Mouse (Mus musculus): ENCODE measurements around the gene Akap10.
"Not testable (repeated sequence)": the region's sequence is repeated elsewhere in the genome, so short reads cannot be mapped to it uniquely, and the experiment has no call there.

Gene Akap10

DNA sequence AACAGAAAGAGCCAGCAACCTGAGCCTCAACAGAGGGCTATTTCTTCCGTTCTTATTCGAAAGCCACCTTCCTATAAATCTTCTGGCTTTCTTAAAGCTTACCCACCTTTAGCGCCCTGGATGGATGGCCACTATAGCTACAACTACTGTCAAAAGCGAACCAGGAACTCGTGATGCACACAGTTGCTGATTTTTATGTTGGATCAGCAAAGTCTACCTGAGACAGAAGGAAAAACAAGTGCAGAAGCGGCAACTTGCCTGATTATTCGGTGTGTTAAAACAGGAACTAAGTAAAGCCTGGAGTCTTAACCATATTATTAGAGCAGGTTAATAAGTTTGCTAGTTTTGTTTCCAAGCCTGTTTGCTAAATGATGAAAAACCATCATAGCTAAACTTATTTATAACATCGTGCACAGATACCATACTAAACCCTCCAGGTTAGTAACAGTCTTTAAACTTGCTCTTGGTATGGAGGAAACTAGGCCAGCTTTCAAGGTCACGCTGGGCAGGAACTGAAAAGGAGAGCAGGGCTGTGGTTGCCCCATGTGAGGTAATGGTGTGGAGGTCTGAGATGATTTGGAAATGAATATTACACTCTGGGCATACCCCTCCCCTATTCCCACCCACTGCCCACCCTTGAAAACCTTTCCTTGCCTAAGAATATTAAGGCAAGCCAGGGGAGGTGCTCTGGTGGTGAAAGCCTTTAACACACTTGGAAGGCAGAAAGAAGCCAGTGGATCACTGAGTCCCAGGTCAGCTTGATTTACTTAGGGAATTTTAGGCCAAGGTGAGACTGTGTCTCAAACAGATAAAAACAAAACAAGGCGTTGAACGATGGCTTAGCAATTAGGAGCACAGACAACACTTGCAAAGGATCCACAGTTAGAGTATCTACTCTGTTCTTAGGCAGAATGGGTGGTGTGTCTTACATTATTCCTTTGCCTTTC is 861 bp upstream of the Akap10 start:
- DNase-seq (ENCODE audit: extremely low spot score): peak; percentile 4

GRCm38 (mm10) chr11:61929323-61930097 is 542 bp downstream of the Akap10 start:
- no peak for DNase-seq (ENCODE audit: extremely low spot score)

- DNase-seq (ENCODE audit: extremely low spot score): no peak
These were observed 6.7 kb downstream of the Akap10 start for GRCm38 (mm10) chr11:61923309-61923708.

GRCm38 (mm10) chr11:61919702-61920101 is 10.3 kb downstream of the Akap10 start:
- DNase-seq (ENCODE audit: extremely low spot score): no peak

- no peak for DNase-seq (ENCODE audit: extremely low spot score)
These were observed 21.7 kb downstream of the Akap10 start for GRCm38 (mm10) chr11:61908315-61908714.

DNA sequence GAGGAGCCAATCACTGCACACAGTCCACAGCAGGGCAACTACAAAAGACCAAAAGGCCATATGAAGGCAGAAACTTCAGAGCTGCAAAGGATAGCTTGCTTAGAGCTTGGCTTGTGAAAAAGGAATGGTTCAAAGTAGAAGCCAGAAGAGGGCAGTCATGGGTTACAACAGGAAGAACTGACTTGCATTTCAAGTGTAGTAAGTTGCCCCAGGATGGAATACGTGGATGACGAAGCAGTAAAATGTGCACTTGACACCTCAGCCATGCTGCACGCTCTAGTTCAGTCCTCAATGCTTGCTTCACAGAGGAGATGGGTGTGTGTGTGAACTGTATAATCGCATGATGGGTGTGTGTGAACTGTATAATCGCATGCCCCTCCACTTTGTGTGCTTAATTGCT is 47.9 kb downstream of the Akap10 start:
- DNase-seq (ENCODE audit: extremely low spot score): peak; percentile 15

GRCm38 (mm10) chr11:61879921-61880320 is 50.1 kb downstream of the Akap10 start:
- DNase-seq (ENCODE audit: extremely low spot score): no peak

GRCm38 (mm10) chr11:61871881-61872280 is 58.2 kb downstream of the Akap10 start:
- no peak for DNase-seq (ENCODE audit: extremely low spot score)

GRCm38 (mm10) chr11:61866856-61867255 is 63.2 kb downstream of the Akap10 start:
- no peak for DNase-seq (ENCODE audit: extremely low spot score)

DNA sequence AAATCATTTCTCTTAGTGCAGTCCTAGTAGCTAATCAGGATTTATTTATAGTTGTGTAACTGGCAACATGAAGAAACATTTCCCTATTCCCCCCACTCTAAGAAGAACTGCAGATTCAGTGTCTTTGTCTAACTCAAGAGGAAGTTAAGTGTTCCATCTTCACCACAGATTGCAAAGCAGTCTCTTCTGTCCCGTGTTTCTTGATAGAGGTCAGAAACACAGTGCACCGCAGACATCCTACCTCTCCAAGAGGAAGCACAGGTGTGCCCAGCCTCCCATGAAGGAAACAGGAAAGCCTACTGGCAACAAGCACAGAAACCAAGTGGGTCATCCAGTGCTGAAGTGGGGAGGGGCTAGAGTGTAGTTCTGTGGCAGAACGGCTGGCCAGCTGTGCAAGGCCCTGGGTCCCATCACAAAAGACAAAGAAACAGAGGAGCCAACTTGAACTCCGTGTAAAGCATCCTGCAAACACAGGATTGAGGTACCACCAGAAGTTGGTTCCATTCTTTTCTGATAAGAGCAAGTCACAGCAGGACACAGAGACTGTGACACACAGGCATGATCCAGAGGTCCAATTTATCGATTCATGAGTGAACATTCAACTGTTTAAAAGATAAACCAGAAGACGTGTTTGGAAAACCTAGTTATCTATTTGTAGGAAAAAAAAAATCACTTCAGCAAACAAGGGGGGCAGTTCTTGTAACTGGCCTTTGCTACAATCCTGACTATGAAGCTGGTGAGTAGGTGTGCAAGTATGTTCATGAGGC is 68.1 kb downstream of the Akap10 start:
- DNase-seq (ENCODE audit: extremely low spot score): no peak

GRCm38 (mm10) chr11:61859316-61859715 is 70.7 kb downstream of the Akap10 start:
- no peak for DNase-seq (ENCODE audit: extremely low spot score)

DNA sequence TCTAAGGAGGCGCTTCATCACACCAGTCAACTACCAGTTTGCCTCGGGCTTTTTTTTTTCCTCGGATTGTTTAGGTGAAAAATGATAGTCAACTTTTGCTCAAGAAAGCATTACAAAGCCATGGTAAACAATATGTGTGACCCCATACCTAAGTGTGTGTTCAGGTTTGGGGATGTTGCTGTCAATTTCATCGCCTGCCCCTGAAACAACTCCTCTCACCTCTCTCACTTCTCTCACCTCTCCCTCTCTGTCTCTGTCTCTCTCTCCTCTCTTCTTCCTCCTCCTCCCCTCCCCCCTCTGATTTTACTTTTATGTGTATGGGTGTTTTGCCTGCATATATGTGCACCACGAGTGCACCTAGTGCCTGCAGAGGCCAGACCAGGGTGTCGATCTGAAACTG is 74.5 kb downstream of the Akap10 start:
- DNase-seq (ENCODE audit: extremely low spot score): no peak

- DNase-seq (ENCODE audit: extremely low spot score): peak; percentile 92
These were observed 75.1 kb downstream of the Akap10 start, which contains the start of gene Ulk2 for GRCm38 (mm10) chr11:61854988-61855411. TSS of gene Ulk2 (minus strand) at chr11:61855073.

GRCm38 (mm10) chr11:61854211-61854987 is 75.7 kb downstream of the Akap10 start:
- peak; percentile 84 for DNase-seq (ENCODE audit: extremely low spot score)

GRCm38 (mm10) chr11:61853659-61854058 is 76.4 kb downstream of the Akap10 start:
- no peak for DNase-seq (ENCODE audit: extremely low spot score)

DNA sequence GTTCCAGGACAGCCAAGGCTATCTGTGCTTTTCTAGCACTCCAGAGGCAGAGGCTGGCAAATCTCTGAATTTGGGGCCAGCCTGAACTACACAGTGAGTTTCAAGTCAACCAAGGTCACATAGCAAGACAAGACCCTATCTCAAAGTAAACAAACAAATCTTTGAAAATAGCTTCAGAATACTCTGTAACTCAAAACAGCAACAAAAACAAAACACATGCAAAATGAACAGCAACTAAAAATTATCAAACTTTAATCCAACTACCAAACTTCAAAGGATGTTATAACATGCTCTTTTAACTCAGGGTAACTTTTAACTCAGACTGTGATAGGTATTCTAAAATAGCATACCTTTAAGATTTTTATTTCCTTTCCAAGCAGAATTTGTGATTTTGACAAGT is 77.1 kb downstream of the Akap10 start:
- DNase-seq (ENCODE audit: extremely low spot score): no peak

GRCm38 (mm10) chr11:61851195-61851594 is 78.9 kb downstream of the Akap10 start:
- no peak for DNase-seq (ENCODE audit: extremely low spot score)

DNA sequence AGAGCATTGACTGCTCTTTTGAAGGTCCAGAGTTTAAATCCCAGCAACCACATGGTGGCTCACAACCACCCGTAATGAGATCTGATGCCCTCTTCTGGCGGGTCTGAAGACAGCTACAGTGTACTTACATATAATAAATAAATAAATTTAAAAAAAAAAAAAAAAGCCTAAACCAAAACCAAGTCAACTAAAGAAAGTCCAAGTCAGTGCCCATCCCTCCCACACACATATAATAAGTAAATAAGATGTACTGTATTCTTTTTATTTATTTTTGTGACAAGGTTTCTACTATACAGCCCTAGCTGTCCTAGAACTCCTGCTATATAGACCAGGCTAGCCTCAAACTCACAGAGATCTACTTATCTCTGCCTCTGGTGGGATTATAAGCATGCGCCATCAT is 89.4 kb downstream of the Akap10 start:
- DNase-seq (ENCODE audit: extremely low spot score): not testable (repeated sequence)

DNA sequence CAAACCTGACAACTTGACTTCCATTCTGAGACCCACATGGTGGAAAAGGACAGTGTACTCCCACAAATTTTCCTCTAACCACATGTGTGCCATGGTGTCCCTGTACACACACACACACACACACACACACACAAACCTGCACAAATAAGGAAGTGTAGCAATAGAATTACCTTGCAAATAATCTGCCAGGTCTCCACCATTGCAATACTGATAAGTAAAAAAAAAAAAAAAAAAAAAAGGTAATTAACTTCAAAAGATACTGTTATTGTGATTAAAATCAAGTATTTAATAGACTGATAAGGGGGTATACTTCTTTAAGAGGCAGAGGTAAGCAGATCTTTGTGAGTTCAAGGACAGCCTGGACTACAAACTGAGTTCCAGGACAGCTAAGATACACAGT is 90.1 kb downstream of the Akap10 start:
- no peak for DNase-seq (ENCODE audit: extremely low spot score)

GRCm38 (mm10) chr11:61839182-61839581 is 90.9 kb downstream of the Akap10 start:
- no peak for DNase-seq (ENCODE audit: extremely low spot score)

Data from embryo, embryonic 9.5 days (tissue).